Mouse (Mus musculus) pancreas, adult 10 weeks (tissue): ENCODE measurements around the gene Sqstm1. TPM values are rescaled to one million over a fixed set of nuclear protein-coding genes. Genes with fewer than 3 reads are reported as not detected.

ENCODE experiments used
- polyA plus RNA-seq: library from polyadenylated mRNA; stranded (reverse); fragments of 350-450 nt; fragmentation: Illumina TruSeq; extraction: RNeasy Lipid Tissue Mini Kit (QIAGEN cat#74804); gene quantifications from one replicate; pipeline ENCODE4 v1.2.3, GENCODE M21; 2015; ENCODE audit warnings: low read depth, low replicate concordance; ENCODE audit not compliant: insufficient read depth

Gene Sqstm1
- polyA plus RNA-seq = 103 TPM

GRCm38 (mm10) chr11:50210505-50211151 is at the start of gene Sqstm1, which contains the start of gene Mgat4b:
Gene Sqstm1, minus strand, starts transcription at chr11:50210827.
Gene Mgat4b, plus strand, starts transcription at chr11:50210890.

GRCm38 (mm10) chr11:50238324-50238723 is 27.7 kb upstream of the Sqstm1 start, which contains the start of gene Ltc4s:
Gene Ltc4s, minus strand, starts transcription at chr11:50238616.

GRCm38 (mm10) chr11:50174111-50174729 is 36.4 kb downstream of the Sqstm1 start, which contains the start of gene Mrnip:
Gene Mrnip, plus strand, starts transcription at chr11:50174444.

Other genes starting within 250 kb of the Sqstm1 start
- 32.8 TPM for gene Rnf130, start 185.5 kb downstream of the Sqstm1 start, polyA plus RNA-seq
- 12.1 TPM for gene Tbc1d9b, start 79.4 kb downstream of the Sqstm1 start, polyA plus RNA-seq
- 0.76 TPM for gene Mrnip, start 36.4 kb downstream of the Sqstm1 start, polyA plus RNA-seq
- 25.8 TPM for gene Mgat4b, start 63 bp upstream of the Sqstm1 start, polyA plus RNA-seq
- gene Ltc4s, start 27.8 kb upstream of the Sqstm1 start, polyA plus RNA-seq = 6.6 TPM
- 3.2 TPM for gene Maml1, start 81.5 kb upstream of the Sqstm1 start, polyA plus RNA-seq
- gene Canx, start 114.8 kb upstream of the Sqstm1 start, polyA plus RNA-seq = 46.8 TPM
- not detected for gene Cby3, start 143.6 kb upstream of the Sqstm1 start, polyA plus RNA-seq
- 153 TPM for gene Hnrnph1, start 166.2 kb upstream of the Sqstm1 start, polyA plus RNA-seq
- 12.5 TPM for gene Rufy1, start 220.3 kb upstream of the Sqstm1 start, polyA plus RNA-seq